Mouse (Mus musculus) lung, adult 2 months (tissue): ENCODE measurements around the gene Slc7a15.

ENCODE experiments used
- CTCF ChIP-seq: fragments of 200-500 bp; IDR thresholded peaks from 2 replicates; pipeline ENCODE4 v1.5.1; 2011; ENCODE audit warnings: mild to moderate bottlenecking, low read length, control low read depth; ENCODE audit not compliant: insufficient read depth
- POLR2A ChIP-seq: fragments of 200-500 bp; IDR thresholded peaks from 2 replicates; pipeline ENCODE4 v1.6.1; 2011; ENCODE audit warnings: low read depth, mild to moderate bottlenecking, control low read depth, low read length, borderline replicate concordance; ENCODE audit errors: extremely low read depth

- TF ChIP-seq POLR2A (no peak), CTCF (no peak)
These were observed 63.3 kb downstream of the Slc7a15 start for GRCm38 (mm10) chr12:8535596-8535995.
